Mouse (Mus musculus) midbrain, postnatal 0 days (tissue): Measurements from ENCODE around the gene Ide. TPM values are rescaled to one million over a fixed set of nuclear protein-coding genes. Genes with fewer than 3 reads are reported as not detected.

Experiments used
- ATAC-seq: fragments of 200-750 bp; cut with Nextera tagmentation; 2 replicates; pipeline ENCODE4 v1.8.0; 2017; ENCODE audit warnings: moderate number of reproducible peaks, mild to moderate bottlenecking, moderate TSS enrichment, moderate library complexity; ENCODE audit not compliant: low FRiP score
- DNase-seq: peaks from one replicate; pipeline ENCODE4 v3.0.0-alpha.2; 2015; ENCODE audit warnings: low spot score
- H3K27ac ChIP-seq: fragments of 300-500 bp; sonication (generic); 2 replicates; pipeline ENCODE4 v1.5.1; 2014; ENCODE audit warnings: low read depth, mild to moderate bottlenecking, low read length, mixed read lengths
- H3K27me3 ChIP-seq: fragments of 300-500 bp; sonication (generic); 2 replicates; pipeline ENCODE4 v1.6.1; 2014; ENCODE audit warnings: low read length, control low read depth, mixed read lengths; ENCODE audit not compliant: insufficient read depth
- H3K36me3 ChIP-seq: fragments of 300-500 bp; sonication (generic); 2 replicates; pipeline ENCODE4 v1.6.1; 2014; ENCODE audit warnings: low read length, control low read depth, mixed read lengths; ENCODE audit not compliant: insufficient read depth
- H3K4me1 ChIP-seq: fragments of 300-500 bp; sonication (generic); 2 replicates; pipeline ENCODE4 v1.6.1; 2014; ENCODE audit warnings: mild to moderate bottlenecking, control low read depth, antibody characterized with exemption, low read length, mixed read lengths; ENCODE audit not compliant: insufficient read depth
- H3K4me2 ChIP-seq: fragments of 300-500 bp; sonication (generic); 2 replicates; pipeline ENCODE4 v1.6.1; 2014; ENCODE audit warnings: low read depth, mild to moderate bottlenecking, low read length, mixed read lengths; ENCODE audit not compliant: poor library complexity, severe bottlenecking
- H3K4me3 ChIP-seq: fragments of 300-500 bp; sonication (generic); 2 replicates; pipeline ENCODE4 v1.5.1; 2014; ENCODE audit warnings: low read depth, mild to moderate bottlenecking, low read length, moderate library complexity
- H3K9ac ChIP-seq: fragments of 300-500 bp; sonication (generic); replicated peaks from 2 replicates; pipeline ENCODE4 v1.6.1; 2014; ENCODE audit warnings: mild to moderate bottlenecking, low read length, moderate library complexity, mixed read lengths; ENCODE audit not compliant: poor library complexity, severe bottlenecking
- H3K9me3 ChIP-seq: fragments of 300-500 bp; sonication (generic); 2 replicates; pipeline ENCODE4 v1.6.1; 2016; ENCODE audit warnings: low read length, control low read depth
- CTCF ChIP-seq: IDR thresholded peaks from 2 replicates; pipeline ENCODE4 v1.5.1; 2016; ENCODE audit warnings: antibody characterized with exemption, mild to moderate bottlenecking
- WGBS: fragments of 180-500 bp; shearing (Covaris S2); extraction: QIAGEN DNeasy Blood & Tissue Kit; methylation state at CpG from one replicate; pipeline ENCODE4 v1.1.7; 2014; 5-methylcytosine and 5-hydroxymethylcytosine counted together
- polyA plus RNA-seq: library from polyadenylated mRNA; unstranded; fragments of >200 nt; fragmentation: Nextera tagmentation; extraction: Ambion mirVana; gene quantifications from 2 replicates; pipeline ENCODE4 v1.2.1, GENCODE M21; 2015
- total RNA-seq: library from RNA; depleted of rRNA; stranded (reverse); fragments of >200 nt; gene quantifications from 2 replicates; pipeline ENCODE4 v1.2.3, GENCODE M21; 2014

Gene Ide
- total and polyA plus RNA-seq, 2 experiments from 2014 or later = 32.5 to 36.2 TPM

DNA sequence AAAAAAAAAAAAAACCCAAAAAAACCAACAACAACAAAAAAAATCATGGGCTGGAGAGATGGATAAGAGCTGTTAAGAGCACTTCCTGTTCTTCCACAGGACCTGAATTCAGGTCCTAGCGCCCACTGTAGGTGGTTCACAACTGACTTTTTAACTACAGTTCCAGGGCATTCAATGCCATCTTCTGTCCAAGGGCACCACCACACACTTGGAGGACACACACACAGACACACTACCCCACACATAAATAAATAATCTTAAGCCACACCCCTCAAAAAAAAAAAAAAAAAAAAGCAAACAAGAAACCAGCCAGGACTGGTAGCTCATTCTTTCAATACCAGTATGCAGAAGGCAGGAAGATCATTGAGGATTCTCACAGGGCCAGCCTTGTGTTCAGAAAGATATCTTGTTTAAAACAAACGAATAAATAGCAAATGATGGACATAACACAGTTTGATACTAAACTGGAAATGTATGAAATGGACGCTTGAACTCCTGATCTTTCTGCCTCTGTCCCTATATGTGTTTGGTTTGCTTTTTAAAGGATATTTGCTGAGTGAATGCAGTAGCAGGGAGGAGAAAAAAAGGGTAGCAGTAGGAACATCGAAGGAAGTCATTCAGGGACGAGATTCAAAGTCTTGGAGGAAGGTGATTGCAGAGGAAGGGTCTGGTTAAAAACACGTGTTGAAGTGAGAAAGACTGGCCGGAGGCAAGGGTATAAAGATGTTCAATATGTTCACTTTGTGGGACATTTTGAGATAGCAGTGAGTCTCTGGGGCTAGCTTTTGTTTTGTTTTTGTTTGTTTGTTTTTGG lies 37.5 kb upstream of the Ide start:
- Histone ChIP-seq H3K4me3 (peak overlapping the region; percentile 64), H3K27ac (peak overlapping the region; percentile 86), H3K9ac (peak overlapping the region; percentile 74), H3K4me1 (no peaks in the 10 kb centered on the region), H3K27me3 (no peaks in the 10 kb centered on the region), H3K4me2 (peak overlapping the region; percentile 58), H3K9me3 (no peaks in the 10 kb centered on the region), H3K36me3 (no peaks in the 10 kb centered on the region)
- no peak for TF ChIP-seq CTCF
- DNase-seq (no peak), ATAC-seq (no peak)
- 21% methylated on average over 7 of the region's 7 CpGs for WGBS

DNA sequence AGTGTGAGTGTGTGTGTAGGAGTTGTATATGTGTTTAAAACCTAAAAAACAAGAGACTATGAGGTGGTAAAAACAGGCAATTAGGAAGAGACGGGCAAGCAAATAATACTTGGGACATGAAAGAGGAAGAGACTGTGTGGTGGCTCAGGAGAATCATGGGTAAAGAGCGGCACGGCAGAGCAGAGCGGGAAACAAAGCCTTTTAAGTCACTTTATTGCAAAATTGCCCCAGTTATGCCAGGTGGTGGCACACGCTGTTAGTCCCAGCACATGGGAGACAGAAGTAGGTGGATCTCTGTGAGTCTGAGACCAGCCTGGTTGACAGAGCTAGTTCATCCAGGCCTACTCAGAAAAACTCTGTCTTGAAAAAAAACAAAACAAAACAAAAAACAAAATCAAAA lies 32.7 kb upstream of the Ide start:
- WGBS = 87% methylated on average over 5 of the region's 5 CpGs
- DNase-seq (no peak), ATAC-seq (no peak)
- TF ChIP-seq CTCF = no peak
- H3K4me3 ChIP-seq = no peak overlapping the region
- no peak overlapping the region for H3K4me2 ChIP-seq
- no peaks in the 10 kb centered on the region for H3K36me3 ChIP-seq
- no peaks in the 10 kb centered on the region for H3K27me3 ChIP-seq
- no peaks in the 10 kb centered on the region for H3K9me3 ChIP-seq
- no peak overlapping the region for H3K27ac ChIP-seq
- no peak overlapping the region for H3K9ac ChIP-seq
- H3K4me1 ChIP-seq = no peaks in the 10 kb centered on the region

DNA sequence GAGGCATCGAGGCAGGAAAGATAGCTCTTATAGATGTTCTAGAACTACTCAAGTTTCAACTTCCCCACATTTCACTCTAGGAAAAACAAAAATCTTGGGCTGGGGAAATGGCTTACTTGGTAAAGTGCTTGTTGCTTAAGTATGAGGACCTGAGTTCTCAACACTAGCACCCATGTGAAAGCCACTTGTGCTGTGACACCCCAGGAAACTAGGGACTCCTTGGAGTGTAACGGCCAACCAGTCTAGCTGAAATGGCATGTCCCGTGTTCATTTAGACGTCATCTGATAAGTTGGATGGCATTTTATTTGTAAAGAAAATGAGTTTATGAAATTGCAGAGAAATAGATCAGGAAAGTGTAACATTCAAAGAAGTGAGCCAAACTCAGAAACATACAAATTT lies 32.3 kb upstream of the Ide start:
- no peak overlapping the region for H3K9ac ChIP-seq
- no peaks in the 10 kb centered on the region for H3K4me1 ChIP-seq
- H3K4me2 ChIP-seq = no peak overlapping the region
- DNase-seq (no peak), ATAC-seq (no peak)
- no peak overlapping the region for H3K4me3 ChIP-seq
- no peaks in the 10 kb centered on the region for H3K36me3 ChIP-seq
- H3K27ac ChIP-seq = no peak overlapping the region
- TF ChIP-seq CTCF = no peak
- 83% methylated on average over 4 of the region's 4 CpGs for WGBS
- H3K9me3 ChIP-seq = no peaks in the 10 kb centered on the region
- no peaks in the 10 kb centered on the region for H3K27me3 ChIP-seq

DNA sequence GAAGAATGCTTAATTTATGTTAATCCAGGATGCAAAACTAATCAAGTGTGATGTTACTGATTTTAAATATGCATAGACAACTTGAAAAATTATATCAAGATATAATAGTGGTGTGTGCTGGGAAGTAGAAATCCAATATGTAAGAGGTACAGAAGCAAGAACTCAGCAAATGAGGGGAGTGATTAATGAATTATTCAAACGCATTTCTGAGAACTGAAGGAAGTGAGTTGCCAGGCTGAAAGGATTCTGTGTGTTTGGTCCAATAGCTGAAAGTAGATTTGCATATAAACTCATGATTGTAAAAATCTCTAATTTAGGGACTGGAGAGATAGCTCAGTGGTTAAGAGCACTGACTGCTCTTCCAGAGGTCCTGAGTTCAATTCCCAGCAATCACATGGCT lies 31.3 kb upstream of the Ide start:
- H3K36me3 ChIP-seq = no peaks in the 10 kb centered on the region
- TF ChIP-seq CTCF = no peak
- WGBS = 50% methylated on average over 1 of the region's 1 CpGs
- H3K4me3 ChIP-seq = no peak overlapping the region
- H3K27ac ChIP-seq = no peak overlapping the region
- DNase-seq (no peak), ATAC-seq (no peak)
- H3K4me1 ChIP-seq = no peaks in the 10 kb centered on the region
- H3K4me2 ChIP-seq = no peak overlapping the region
- H3K9me3 ChIP-seq = no peaks in the 10 kb centered on the region
- H3K27me3 ChIP-seq = no peaks in the 10 kb centered on the region
- no peak overlapping the region for H3K9ac ChIP-seq

DNA sequence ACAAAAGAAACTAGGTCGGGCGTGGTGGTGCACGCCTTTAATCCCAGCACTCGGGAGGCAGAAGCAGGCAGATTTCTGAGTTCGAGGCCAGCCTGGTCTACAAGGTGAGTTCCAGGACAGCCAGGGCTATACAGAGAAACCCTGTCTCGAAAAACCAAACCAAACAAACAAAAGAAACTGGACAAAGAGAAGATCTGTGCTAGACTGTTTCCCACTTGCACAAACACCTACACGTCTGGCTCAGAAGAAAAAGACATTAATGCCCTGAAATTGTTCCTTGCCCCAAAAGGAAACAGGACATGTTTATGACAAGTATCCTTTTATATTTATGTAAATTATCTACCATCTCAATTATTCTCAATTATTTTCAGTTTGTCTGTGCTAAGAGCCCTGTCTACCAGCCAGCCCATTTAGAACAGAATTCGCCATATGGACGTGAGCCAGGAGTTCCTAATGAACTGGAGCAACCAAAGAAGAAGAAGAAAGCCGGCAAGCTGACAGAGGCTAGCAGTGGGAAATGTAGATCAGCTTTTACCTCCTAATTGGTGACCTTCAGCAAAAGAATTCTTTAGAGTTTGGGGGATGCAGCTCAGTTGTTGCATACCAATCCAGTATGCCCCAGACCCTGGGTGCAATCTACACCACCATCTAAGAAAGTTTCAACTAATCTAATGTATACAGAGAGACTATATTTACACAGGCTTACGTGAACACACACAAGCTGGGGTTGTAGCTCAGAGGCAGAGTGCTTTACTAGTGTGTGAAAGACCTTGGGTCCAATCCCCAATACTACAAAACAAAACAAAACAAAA lies 25.7 kb upstream of the Ide start:
- 78% methylated on average over 11 of the region's 11 CpGs for WGBS
- Histone ChIP-seq H3K4me3 (no peak overlapping the region), H3K36me3 (no peaks in the 10 kb centered on the region), H3K4me2 (no peak overlapping the region), H3K27ac (no peak overlapping the region), H3K9ac (no peak overlapping the region), H3K4me1 (no peaks in the 10 kb centered on the region), H3K27me3 (no peaks in the 10 kb centered on the region), H3K9me3 (no peaks in the 10 kb centered on the region)
- no peak for ATAC-seq
- TF ChIP-seq CTCF = no peak
- DNase-seq = no peak

DNA sequence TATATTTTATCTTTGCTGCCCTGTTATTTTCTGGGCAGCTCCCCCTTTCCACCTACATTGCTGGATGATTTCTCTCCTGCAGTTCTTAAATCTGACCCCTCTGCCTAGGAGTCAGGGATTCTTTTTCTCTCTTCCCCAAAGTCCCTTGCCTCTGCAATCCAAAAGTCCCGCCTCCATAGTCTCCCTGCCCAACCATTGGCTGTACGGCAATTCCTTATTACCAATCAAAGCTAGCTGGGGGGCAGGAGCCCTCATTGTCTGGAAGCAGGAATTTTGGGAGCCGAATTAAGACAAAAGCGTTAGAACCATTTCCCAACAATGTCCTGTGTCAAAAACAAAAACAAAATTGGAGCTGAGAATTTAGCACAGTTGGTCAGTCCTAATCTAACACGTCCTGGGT lies 24.9 kb upstream of the Ide start:
- no peak for TF ChIP-seq CTCF
- Histone ChIP-seq H3K27me3 (no peaks in the 10 kb centered on the region), H3K4me2 (no peak overlapping the region), H3K4me3 (no peak overlapping the region), H3K9ac (no peak overlapping the region), H3K27ac (no peak overlapping the region), H3K9me3 (no peaks in the 10 kb centered on the region), H3K36me3 (no peaks in the 10 kb centered on the region), H3K4me1 (no peaks in the 10 kb centered on the region)
- DNase-seq = peak; percentile 21
- 38% methylated on average over 5 of the region's 5 CpGs for WGBS
- no peak for ATAC-seq
